20 mouse cellular contexts compared by ENCODE assay signal in genomic region chr6:18578501-18578900, GRCm38 (mm10).
DNase-seq lines count a peak whose midpoint lies in the region; ATAC-seq lines count a peak whose summit lies in the region.
"Had no signal": no experiment of that assay in that cellular context is flagged by ENCODE, and none has a peak within 500 bp of the region (broad histone marks: within the 10 kb centered on the region; RNA-seq: fewer than 3 reads in every experiment).

No protein-coding gene starts in this region.

- intact Hi-C loops in heart, postnatal 14 days (cut with DNase I), result no loop called here

- no peak for DNase-seq in cerebellum, adult 8-10 months
- DNase-seq in frontal cortex, postnatal 36 days (ENCODE audit: low spot score in 2 of 2), result no peak
- peak; percentile 72 for DNase-seq in Muller cell, postnatal 12 days (ENCODE audit: inconsistent ontology term)
- peak; percentile 17 for DNase-seq in cerebellum, adult 9-11 months
- no peak for DNase-seq in heart, postnatal 14 days
- no peak for DNase-seq in kidney, adult 9 months
- DNase-seq: forebrain, postnatal 0 days; gastrocnemius, postnatal 36 days; heart, postnatal 36 days; kidney, adult 8-10 months; kidney, postnatal 14 days; liver; lung, postnatal 4 days; midbrain, embryonic 14.5 days; right cerebral cortex, adult 18-20 months; right cerebral cortex, postnatal 4 days; thymus, postnatal 25 days had no signal

- ATAC-seq in cerebellum, adult (ENCODE audit: insufficient number of reproducible peaks, low FRiP score, low TSS enrichment), result peak; percentile 66
- peak; percentile 38; the same call in 1 of the 2 replicates for ATAC-seq in frontal cortex, adult (ENCODE audit: low TSS enrichment)
- ATAC-seq: CD4-positive, CD25-positive, alpha-beta regulatory T cell, adult 4 months; forebrain, postnatal 0 days had no signal

Comparison
In these comparisons a context has a peak if more than half of its experiments do, and no peak if none do; other contexts are left out.
1. DNase-seq: peak in Muller cell, postnatal 12 days (single experiment) and cerebellum, adult 9-11 months (single experiment); none in cerebellum, adult 8-10 months (single experiment), frontal cortex, postnatal 36 days (0 of 2), heart, postnatal 14 days (0 of 2) and kidney, adult 9 months (single experiment).